13 mouse cellular contexts compared by ENCODE assay signal in the genomic region with DNA sequence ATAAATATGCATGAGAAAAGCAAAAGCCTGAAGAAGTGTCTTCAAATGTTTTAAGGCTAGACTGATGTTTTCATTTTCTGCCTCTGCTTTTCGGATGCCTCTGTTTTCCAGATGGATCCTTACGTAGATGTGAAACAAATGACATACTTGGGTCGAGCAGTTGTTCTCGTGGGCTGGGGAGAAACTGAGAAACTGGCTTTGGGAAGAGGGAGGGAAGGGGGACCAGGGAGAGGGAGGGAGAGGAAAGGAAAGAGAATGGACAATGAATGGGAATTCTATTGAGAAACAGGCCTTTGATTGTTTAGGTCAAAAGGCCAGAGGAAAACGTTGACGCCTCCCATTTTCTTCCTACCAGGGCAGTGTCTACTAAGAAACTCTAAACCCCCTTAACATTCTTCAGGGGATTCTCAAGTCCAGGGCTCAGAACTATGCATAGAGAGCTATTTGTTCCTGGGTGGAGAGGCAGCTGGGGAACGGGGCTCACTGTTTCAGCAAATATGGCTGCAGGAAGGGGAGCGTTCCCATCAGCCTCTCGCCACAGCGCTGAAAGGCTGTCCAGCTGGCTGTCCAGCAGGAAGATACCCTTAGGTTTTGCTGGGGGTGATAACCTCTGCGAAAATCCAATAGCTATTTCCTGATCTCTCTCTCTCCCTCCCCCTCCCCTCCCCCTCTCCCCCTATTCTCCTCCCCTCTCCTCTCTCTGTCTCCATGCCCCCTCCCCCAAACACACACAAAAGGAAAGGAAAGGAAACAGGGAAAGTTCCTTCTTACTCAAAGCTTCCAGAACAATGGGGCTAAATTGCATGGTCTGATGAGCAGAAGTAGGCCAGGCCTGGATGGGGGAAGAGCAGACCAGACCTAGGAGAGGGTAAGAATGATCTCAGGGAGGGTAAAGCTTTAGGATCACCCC. TPM values are rescaled to one million over a fixed set of nuclear protein-coding genes. Genes with fewer than 3 reads are reported as not detected.
A peak's percentile ranks its signal among the peaks of the same experiment; 100 is the strongest.
DNase-seq lines count a peak whose midpoint lies in the region; ATAC-seq and TF ChIP-seq lines count a peak whose summit lies in the region.
"Had no signal": no experiment of that assay in that cellular context is flagged by ENCODE, and none has a peak within 500 bp of the region (broad histone marks: within the 10 kb centered on the region; RNA-seq: fewer than 3 reads in every experiment).

No protein-coding gene starts in this region.

- H3K27me3 ChIP-seq in hindbrain, embryonic 11.5 days (ENCODE audit: control insufficient read depth, insufficient read depth, low read length) = no peaks in the 10 kb centered on the region
- H3K27me3 ChIP-seq in hindbrain, embryonic 16.5 days (replicated peaks; ENCODE audit: control insufficient read depth, insufficient read depth, low read length) = no peaks in the 10 kb centered on the region; the same call in 1 of the 2 replicates
- H3K27me3 ChIP-seq in forebrain, embryonic 14.5 days (replicated peaks; ENCODE audit: control insufficient read depth, insufficient read depth, low read length) = no peaks in the 10 kb centered on the region
- no peaks in the 10 kb centered on the region for H3K27me3 ChIP-seq in midbrain, embryonic 16.5 days (ENCODE audit: control insufficient read depth, insufficient read depth, low read depth, low read length)
- H3K27me3 ChIP-seq in kidney, adult 2 months (replicated peaks; ENCODE audit: control insufficient read depth, insufficient read depth, low read length) = no peaks in the 10 kb centered on the region
- H3K27me3 ChIP-seq: heart, embryonic 15.5 days; limb, embryonic 13.5 days had no signal

- H3K4me2 ChIP-seq in hindbrain, embryonic 11.5 days (replicated peaks; ENCODE audit: low read depth, low read length) = no peak overlapping the region
- no peak overlapping the region for H3K4me2 ChIP-seq in hindbrain, embryonic 16.5 days (ENCODE audit: low read length)
- H3K4me2 ChIP-seq in forebrain, embryonic 14.5 days (ENCODE audit: low read length) = no peak overlapping the region
- H3K4me2 ChIP-seq in midbrain, embryonic 16.5 days (ENCODE audit: low read length) = no peak overlapping the region
- H3K4me2 ChIP-seq: heart, embryonic 15.5 days; limb, embryonic 13.5 days had no signal

- H3K9ac ChIP-seq in hindbrain, embryonic 11.5 days (ENCODE audit: low read depth, low read length) = peak overlapping the region; percentile 24; the same call in 1 of the 2 replicates
- no peak overlapping the region for H3K9ac ChIP-seq in hindbrain, embryonic 16.5 days (ENCODE audit: low read depth, low read length)
- H3K9ac ChIP-seq in forebrain, embryonic 14.5 days (ENCODE audit: low read length) = no peak overlapping the region
- no peak overlapping the region for H3K9ac ChIP-seq in midbrain, embryonic 16.5 days (ENCODE audit: low read depth, low read length)
- H3K9ac ChIP-seq: heart, embryonic 15.5 days; limb, embryonic 13.5 days had no signal

- DNase-seq in hindbrain, embryonic 11.5 days (ENCODE audit: low spot score) = peak; percentile 72
- peak; percentile 69 for DNase-seq in brain, embryonic 14.5 days (ENCODE audit: low read depth)
- peak; percentile 53 for DNase-seq in forebrain, embryonic 14.5 days (ENCODE audit: low spot score)
- DNase-seq in urinary bladder, postnatal 14 days (ENCODE audit: low spot score) = no peak
- no peak for DNase-seq in kidney, adult 2 months
- DNase-seq: B cell, adult 2 months; kidney, postnatal 14 days had no signal

- no peak for TF ChIP-seq POLR2A in brain, embryonic 14.5 days (IDR thresholded peaks at IDR 0.05; ENCODE audit: borderline replicate concordance, extremely low read depth, insufficient read depth, insufficient read length, poor library complexity, severe bottlenecking)
- no peak for TF ChIP-seq POLR2A in kidney, adult 2 months (IDR thresholded peaks at IDR 0.05; ENCODE audit: low read depth, low read length)

- no peaks in the 10 kb centered on the region for H3K9me3 ChIP-seq in hindbrain, embryonic 11.5 days (ENCODE audit: control insufficient read depth, low read length)
- no peaks in the 10 kb centered on the region for H3K9me3 ChIP-seq in hindbrain, embryonic 16.5 days (ENCODE audit: control insufficient read depth, low read length)
- H3K9me3 ChIP-seq in forebrain, embryonic 14.5 days (replicated peaks; ENCODE audit: control insufficient read depth, low read length) = no peaks in the 10 kb centered on the region
- H3K9me3 ChIP-seq in midbrain, embryonic 16.5 days (replicated peaks; ENCODE audit: control insufficient read depth, low read length, poor library complexity, severe bottlenecking) = no peaks in the 10 kb centered on the region
- H3K9me3 ChIP-seq: heart, embryonic 15.5 days; limb, embryonic 13.5 days had no signal

- H3K36me3 ChIP-seq in hindbrain, embryonic 11.5 days (ENCODE audit: control insufficient read depth, insufficient read depth, low read length) = no peaks in the 10 kb centered on the region
- no peaks in the 10 kb centered on the region for H3K36me3 ChIP-seq in hindbrain, embryonic 16.5 days (ENCODE audit: control insufficient read depth, insufficient read depth, low read length)
- H3K36me3 ChIP-seq in forebrain, embryonic 14.5 days (ENCODE audit: control insufficient read depth, insufficient read depth, low read length) = no peaks in the 10 kb centered on the region
- no peaks in the 10 kb centered on the region for H3K36me3 ChIP-seq in midbrain, embryonic 16.5 days (ENCODE audit: control insufficient read depth, insufficient read depth, low read length)
- no peaks in the 10 kb centered on the region for H3K36me3 ChIP-seq in kidney, adult 2 months (ENCODE audit: control insufficient read depth, insufficient read depth, low read length)
- H3K36me3 ChIP-seq: heart, embryonic 15.5 days; limb, embryonic 13.5 days had no signal

- H3K4me3 ChIP-seq in hindbrain, embryonic 11.5 days (ENCODE audit: low read depth, low read length) = no peak overlapping the region
- H3K4me3 ChIP-seq in hindbrain, embryonic 16.5 days (ENCODE audit: low read length) = no peak overlapping the region
- no peak overlapping the region for H3K4me3 ChIP-seq in forebrain, embryonic 14.5 days (ENCODE audit: low read depth, low read length)
- H3K4me3 ChIP-seq in midbrain, embryonic 16.5 days (ENCODE audit: low read depth, low read length) = no peak overlapping the region
- no peak overlapping the region for H3K4me3 ChIP-seq in kidney, adult 2 months (ENCODE audit: insufficient read depth, low read depth, low read length)
- H3K4me3 ChIP-seq: erythroblast, embryonic 14.5 days; heart, embryonic 15.5 days; limb, embryonic 13.5 days had no signal

- WGBS in hindbrain, embryonic 11.5 days = 10% methylated on average over 11 of the region's 11 CpGs
- WGBS in hindbrain, embryonic 16.5 days = 14% methylated on average over 11 of the region's 11 CpGs
- WGBS in forebrain, embryonic 14.5 days = 7% methylated on average over 11 of the region's 11 CpGs
- 10% methylated on average over 11 of the region's 11 CpGs for WGBS in midbrain, embryonic 16.5 days
- 66% methylated on average over 11 of the region's 11 CpGs for WGBS in kidney, adult 2 months

- peak; percentile 89 for ATAC-seq in hindbrain, embryonic 11.5 days (ENCODE audit: low FRiP score)
- no peak for ATAC-seq in hindbrain, embryonic 16.5 days
- ATAC-seq in forebrain, embryonic 14.5 days = peak; percentile 68
- no peak for ATAC-seq in midbrain, embryonic 16.5 days
- no peak for ATAC-seq in megakaryocyte-erythroid progenitor cell, adult 5-6 weeks (replicated peaks; ENCODE audit: low FRiP score, low TSS enrichment, poor library complexity, severe bottlenecking)

- TF ChIP-seq CTCF in brain, embryonic 14.5 days (IDR thresholded peaks at IDR 0.05; ENCODE audit: borderline replicate concordance, extremely low read depth, insufficient read depth, insufficient read length) = no peak
- TF ChIP-seq CTCF in kidney, adult 2 months (conservative IDR thresholded peaks at IDR 0.05; ENCODE audit: insufficient read depth, insufficient read length, low read depth, low read length) = no peak

- 0 out of 2 replicates have a peak, but pooled peaks cover 6% of the 10 kb centered on the region for H3K4me1 ChIP-seq in hindbrain, embryonic 11.5 days (replicated peaks; ENCODE audit: control insufficient read depth, insufficient read depth, low read length)
- H3K4me1 ChIP-seq in hindbrain, embryonic 16.5 days (ENCODE audit: control insufficient read depth, insufficient read depth, low read depth, low read length) = peaks cover 2% of the 10 kb centered on the region; the same call in 1 of the 2 replicates
- 0 out of 2 replicates have a peak, but pooled peaks cover 3% of the 10 kb centered on the region for H3K4me1 ChIP-seq in forebrain, embryonic 14.5 days (ENCODE audit: control insufficient read depth, insufficient read depth, low read length)
- H3K4me1 ChIP-seq in midbrain, embryonic 16.5 days (ENCODE audit: control insufficient read depth, insufficient read depth, low read length) = peaks cover 9% of the 10 kb centered on the region; the same call in 1 of the 2 replicates
- peaks cover 19% of the 10 kb centered on the region for H3K4me1 ChIP-seq in kidney, adult 2 months (ENCODE audit: control insufficient read depth, insufficient read depth, low read length)
- H3K4me1 ChIP-seq: heart, embryonic 15.5 days; limb, embryonic 13.5 days had no signal

- peak overlapping the region; percentile 93 for H3K27ac ChIP-seq in hindbrain, embryonic 11.5 days (ENCODE audit: low read depth, low read length)
- no peak overlapping the region for H3K27ac ChIP-seq in hindbrain, embryonic 16.5 days (ENCODE audit: low read depth, low read length)
- H3K27ac ChIP-seq in forebrain, embryonic 14.5 days (ENCODE audit: low read depth, low read length) = peak overlapping the region; percentile 60; the same call in 1 of the 2 replicates
- 0 out of 2 replicates have a peak overlapping the region, but pooled peaks have one; percentile 9 for H3K27ac ChIP-seq in midbrain, embryonic 16.5 days (ENCODE audit: low read length)
- no peak overlapping the region for H3K27ac ChIP-seq in kidney, adult 2 months (ENCODE audit: insufficient read depth, low read depth, low read length)
- H3K27ac ChIP-seq: heart, embryonic 15.5 days; limb, embryonic 13.5 days had no signal

RNA-seq across cellular contexts. Expression of gene Gpam, which starts 16.6 kb away (rescaled TPM):
- 17.5 and 22.4 TPM in 2 replicates for polyA plus RNA-seq in hindbrain, embryonic 11.5 days (2014; fragmentation: Nextera tagmentation; extraction: Ambion mirVana)
- 20.4 and 25.2 TPM in 2 replicates for polyA plus RNA-seq in hindbrain, embryonic 16.5 days (2015; fragmentation: Nextera tagmentation; extraction: Ambion mirVana)
- polyA plus RNA-seq in brain, embryonic 14.5 days (2012; rRNA removed) = 24.3 and 30.5 TPM in 2 replicates
- polyA plus RNA-seq in forebrain, embryonic 14.5 days (2014; fragmentation: Nextera tagmentation; extraction: Ambion mirVana) = 17.2 and 21.5 TPM in 2 replicates
- polyA plus RNA-seq in midbrain, embryonic 16.5 days (2015; fragmentation: Nextera tagmentation; extraction: Ambion mirVana) = 25.2 and 28.3 TPM in 2 replicates
- 56.6 and 60.7 TPM in 2 replicates for polyA plus RNA-seq in kidney, adult 2 months (2012; rRNA removed)
- total RNA-seq in megakaryocyte-erythroid progenitor cell, adult 5-6 weeks (2014; fragmentation: Nextera tagmentation) = 16.2 and 19.9 TPM in 2 replicates
- 21.6 and 22.3 TPM in 2 replicates for total RNA-seq in megakaryocyte-erythroid progenitor cell, adult 5-6 weeks (2017)

RNA-seq across cellular contexts. Expression of gene Tectb, which starts 36.9 kb away (rescaled TPM):
- polyA plus RNA-seq in hindbrain, embryonic 11.5 days (2014; fragmentation: Nextera tagmentation; extraction: Ambion mirVana) = 0.13 TPM in 1 of 2 replicates, not detected in the other
- polyA plus RNA-seq in hindbrain, embryonic 16.5 days (2015; fragmentation: Nextera tagmentation; extraction: Ambion mirVana) = 0.17 TPM in 1 of 2 replicates, not detected in the other
- polyA plus RNA-seq in brain, embryonic 14.5 days (2012; rRNA removed) = 0.13 and 0.18 TPM in 2 replicates
- polyA plus RNA-seq in forebrain, embryonic 14.5 days (2014; fragmentation: Nextera tagmentation; extraction: Ambion mirVana) = 0.24 TPM in 1 of 2 replicates, not detected in the other
- 0.15 and 0.41 TPM in 2 replicates for polyA plus RNA-seq in midbrain, embryonic 16.5 days (2015; fragmentation: Nextera tagmentation; extraction: Ambion mirVana)
- polyA plus RNA-seq in kidney, adult 2 months (2012; rRNA removed) = 0.04 and 0.09 TPM in 2 replicates
- not detected in 2 replicates for total RNA-seq in megakaryocyte-erythroid progenitor cell, adult 5-6 weeks (2014; fragmentation: Nextera tagmentation)
- not detected in 2 replicates for total RNA-seq in megakaryocyte-erythroid progenitor cell, adult 5-6 weeks (2017)
- polyA plus RNA-seq: erythroblast, embryonic 14.5 days; heart, embryonic 15.5 days; limb, embryonic 13.5 days had no signal

Comparison
In these comparisons a context has a peak if more than half of its experiments do, and no peak if none do; other contexts are left out.
1. ATAC-seq: peak in hindbrain, embryonic 11.5 days (single experiment) and forebrain, embryonic 14.5 days (single experiment); none in hindbrain, embryonic 16.5 days (single experiment), midbrain, embryonic 16.5 days (single experiment) and megakaryocyte-erythroid progenitor cell, adult 5-6 weeks (single experiment).
2. H3K27ac ChIP-seq: peak in hindbrain, embryonic 11.5 days (single experiment), forebrain, embryonic 14.5 days (single experiment) and midbrain, embryonic 16.5 days (single experiment); none in hindbrain, embryonic 16.5 days (single experiment) and kidney, adult 2 months (single experiment).
3. DNase-seq: peak in hindbrain, embryonic 11.5 days (single experiment), brain, embryonic 14.5 days (single experiment) and forebrain, embryonic 14.5 days (single experiment); none in urinary bladder, postnatal 14 days (single experiment) and kidney, adult 2 months (single experiment).